In the genomic region with DNA sequence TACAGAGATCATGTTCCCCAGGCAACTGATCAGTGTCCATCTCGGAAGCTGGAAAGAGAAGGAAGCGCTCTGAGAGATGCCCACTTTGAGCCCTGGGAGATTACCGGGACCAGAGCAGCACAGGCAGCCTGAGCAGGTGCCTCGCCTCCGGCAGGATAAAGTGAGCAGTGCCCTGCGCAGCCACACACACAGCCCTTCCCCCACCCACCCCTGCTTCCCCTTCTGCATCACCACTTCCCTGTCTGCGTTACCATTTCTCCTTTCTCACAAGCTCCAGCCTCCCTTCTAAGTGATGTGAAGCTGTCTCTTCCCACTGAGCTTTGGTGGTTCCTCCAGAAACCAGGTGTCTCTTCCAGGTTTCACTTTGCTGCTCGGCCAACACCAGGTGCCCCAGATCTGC, we compare ENCODE assay signal across 9 mouse cellular contexts. TPM values are rescaled to one million over a fixed set of nuclear protein-coding genes. Genes with fewer than 3 reads are reported as not detected.
DNase-seq lines count a peak whose midpoint lies in the region; ATAC-seq lines count a peak whose summit lies in the region.
"Had no signal": no experiment of that assay in that cellular context is flagged by ENCODE, and none has a peak within 500 bp of the region (broad histone marks: within the 10 kb centered on the region; RNA-seq: fewer than 3 reads in every experiment).

No protein-coding gene starts in this region.

- H3K27ac ChIP-seq in forebrain, embryonic 11.5 days (ENCODE audit: low read depth, low read length), result peak overlapping the region; percentile 18; the same call in 1 of the 2 replicates
- H3K27ac ChIP-seq in forebrain, embryonic 15.5 days (replicated peaks), result no peak overlapping the region
- H3K27ac ChIP-seq in lung, embryonic 15.5 days, result peak overlapping the region; percentile 64

- no peak overlapping the region for H3K9ac ChIP-seq in forebrain, embryonic 11.5 days (ENCODE audit: low read length)
- no peak overlapping the region for H3K9ac ChIP-seq in forebrain, embryonic 15.5 days (replicated peaks)
- H3K9ac ChIP-seq in lung, embryonic 15.5 days, result no peak overlapping the region

- H3K27me3 ChIP-seq in forebrain, embryonic 11.5 days (ENCODE audit: control insufficient read depth, insufficient read depth, low read length), result no peaks in the 10 kb centered on the region
- H3K27me3 ChIP-seq in forebrain, embryonic 15.5 days, result no peaks in the 10 kb centered on the region
- H3K27me3 ChIP-seq in lung, embryonic 15.5 days, result no peaks in the 10 kb centered on the region

- no peak for DNase-seq in forebrain, embryonic 11.5 days (ENCODE audit: low spot score)
- DNase-seq in lung, adult 18-20 months, result no peak
- DNase-seq in layer of hippocampus, postnatal 25 days (ENCODE audit: extremely low spot score in 1 of 2, low spot score in 1 of 2), result no peak
- no peak for DNase-seq in adrenal gland, adult 8-10 months

- H3K4me3 ChIP-seq in forebrain, embryonic 11.5 days (ENCODE audit: low read depth, low read length), result no peak overlapping the region
- no peak overlapping the region for H3K4me3 ChIP-seq in forebrain, embryonic 15.5 days
- H3K4me3 ChIP-seq in lung, embryonic 15.5 days, result no peak overlapping the region

- H3K9me3 ChIP-seq in forebrain, embryonic 11.5 days (ENCODE audit: control insufficient read depth, low read length), result no peaks in the 10 kb centered on the region; the same call in 1 of the 2 replicates
- no peaks in the 10 kb centered on the region for H3K9me3 ChIP-seq in forebrain, embryonic 15.5 days
- H3K9me3 ChIP-seq in lung, embryonic 15.5 days, result no peaks in the 10 kb centered on the region

- no peak for ATAC-seq in forebrain, embryonic 11.5 days (replicated peaks; ENCODE audit: low FRiP score)
- ATAC-seq in forebrain, embryonic 15.5 days (replicated peaks), result no peak
- no peak for ATAC-seq in lung, embryonic 15.5 days (ENCODE audit: borderline replicate concordance, extremely low read depth, low FRiP score, low TSS enrichment)
- peak; percentile 71 for ATAC-seq in common myeloid progenitor, adult 5-6 weeks (replicated peaks; ENCODE audit: low read depth, poor library complexity, severe bottlenecking)
- peak; percentile 83 for ATAC-seq in megakaryocyte progenitor cell, adult 5-6 weeks (replicated peaks; ENCODE audit: poor library complexity)
- ATAC-seq: forebrain, embryonic 16.5 days had no signal

- H3K4me1 ChIP-seq in forebrain, embryonic 11.5 days (replicated peaks; ENCODE audit: control insufficient read depth, insufficient read depth, low read length), result no peaks in the 10 kb centered on the region
- no peaks in the 10 kb centered on the region for H3K4me1 ChIP-seq in forebrain, embryonic 15.5 days
- H3K4me1 ChIP-seq in lung, embryonic 15.5 days, result peaks cover 16% of the 10 kb centered on the region

- 39% methylated on average over 8 of the region's 8 CpGs for WGBS in forebrain, embryonic 11.5 days
- 35% methylated on average over 8 of the region's 8 CpGs for WGBS in forebrain, embryonic 15.5 days
- 61% methylated on average over 8 of the region's 8 CpGs for WGBS in lung, embryonic 15.5 days

- H3K4me2 ChIP-seq in forebrain, embryonic 11.5 days (ENCODE audit: low read depth, low read length, severe bottlenecking), result no peak overlapping the region
- H3K4me2 ChIP-seq in forebrain, embryonic 15.5 days (replicated peaks), result no peak overlapping the region
- H3K4me2 ChIP-seq in lung, embryonic 15.5 days, result peak overlapping the region; percentile 31; the same call in 1 of the 2 replicates

- no peaks in the 10 kb centered on the region for H3K36me3 ChIP-seq in forebrain, embryonic 11.5 days (ENCODE audit: control insufficient read depth, insufficient read depth, low read length)
- no peaks in the 10 kb centered on the region for H3K36me3 ChIP-seq in forebrain, embryonic 15.5 days
- H3K36me3 ChIP-seq in lung, embryonic 15.5 days, result no peaks in the 10 kb centered on the region

RNA-seq across cellular contexts. Expression of gene Notch4, which starts 2.9 kb away (rescaled TPM):
- polyA plus RNA-seq in forebrain, embryonic 11.5 days (2014; fragmentation: Nextera tagmentation; extraction: Ambion mirVana), result 5.9 and 8.7 TPM in 2 replicates
- 5.8 and 6.1 TPM in 2 replicates for polyA plus RNA-seq in forebrain, embryonic 15.5 days (2015; fragmentation: Nextera tagmentation; extraction: Ambion mirVana)
- 11.2 and 12.0 TPM in 2 replicates for polyA plus RNA-seq in lung, embryonic 15.5 days (2015; fragmentation: Nextera tagmentation; extraction: Ambion mirVana)
- total RNA-seq in common myeloid progenitor, adult 5-6 weeks (2017), result 1.5 TPM in 1 of 2 replicates, not detected in the other
- 0.17 and 0.39 TPM in 2 replicates for total RNA-seq in megakaryocyte progenitor cell, adult 5-6 weeks (2015)
- total RNA-seq in megakaryocyte progenitor cell, adult 5-6 weeks (2017), result under 0.01 and 0.14 TPM in 2 replicates
- 10 to 100 TPM in 1 of 2 experiments, 1 to 10 TPM in 1; 9.5 to 11.2 TPM for total RNA-seq in layer of hippocampus, postnatal 25 days (2021)
- 10 to 100 TPM; 25.8 to 39.8 (median 36.6) TPM for total RNA-seq in adrenal gland, adult 8-10 months (2022)

RNA-seq across cellular contexts. Expression of gene Gpsm3, which starts 28.4 kb away (rescaled TPM):
- 2.6 and 4.3 TPM in 2 replicates for polyA plus RNA-seq in forebrain, embryonic 11.5 days (2014; fragmentation: Nextera tagmentation; extraction: Ambion mirVana)
- polyA plus RNA-seq in forebrain, embryonic 15.5 days (2015; fragmentation: Nextera tagmentation; extraction: Ambion mirVana), result 2.7 and 3.2 TPM in 2 replicates
- polyA plus RNA-seq in lung, embryonic 15.5 days (2015; fragmentation: Nextera tagmentation; extraction: Ambion mirVana), result 11.5 and 17.9 TPM in 2 replicates
- total RNA-seq in common myeloid progenitor, adult 5-6 weeks (2017), result 11.3 and 22.4 TPM in 2 replicates
- total RNA-seq in megakaryocyte progenitor cell, adult 5-6 weeks (2015), result 63.4 and 69.0 TPM in 2 replicates
- total RNA-seq in megakaryocyte progenitor cell, adult 5-6 weeks (2017), result 14.5 and 20.2 TPM in 2 replicates
- total RNA-seq in layer of hippocampus, postnatal 25 days (2021), result 1 to 10 TPM; 1.3 to 2.1 TPM
- 1 to 10 TPM; 4.7 to 7.9 (median 6.4) TPM for total RNA-seq in adrenal gland, adult 8-10 months (2022)

RNA-seq across cellular contexts. Expression of gene Pbx2, which starts 29.9 kb away (rescaled TPM):
- 17.8 and 17.9 TPM in 2 replicates for polyA plus RNA-seq in forebrain, embryonic 11.5 days (2014; fragmentation: Nextera tagmentation; extraction: Ambion mirVana)
- 6.8 and 7.5 TPM in 2 replicates for polyA plus RNA-seq in forebrain, embryonic 15.5 days (2015; fragmentation: Nextera tagmentation; extraction: Ambion mirVana)
- 8.8 and 9.8 TPM in 2 replicates for polyA plus RNA-seq in lung, embryonic 15.5 days (2015; fragmentation: Nextera tagmentation; extraction: Ambion mirVana)
- total RNA-seq in common myeloid progenitor, adult 5-6 weeks (2017), result 22.5 and 29.4 TPM in 2 replicates
- total RNA-seq in megakaryocyte progenitor cell, adult 5-6 weeks (2015), result 17.0 and 20.6 TPM in 2 replicates
- total RNA-seq in megakaryocyte progenitor cell, adult 5-6 weeks (2017), result 24.9 and 26.7 TPM in 2 replicates
- total RNA-seq in layer of hippocampus, postnatal 25 days (2021), result 10 to 100 TPM; 55.8 to 61.5 TPM
- 10 to 100 TPM; 30.8 to 55.5 (median 44.0) TPM for total RNA-seq in adrenal gland, adult 8-10 months (2022)

RNA-seq across cellular contexts. Expression of gene Ager, which starts 36.5 kb away (rescaled TPM):
- polyA plus RNA-seq in forebrain, embryonic 11.5 days (2014; fragmentation: Nextera tagmentation; extraction: Ambion mirVana), result 2.4 and 4.0 TPM in 2 replicates
- polyA plus RNA-seq in forebrain, embryonic 15.5 days (2015; fragmentation: Nextera tagmentation; extraction: Ambion mirVana), result 1.8 TPM in 2 replicates
- polyA plus RNA-seq in lung, embryonic 15.5 days (2015; fragmentation: Nextera tagmentation; extraction: Ambion mirVana), result 197 and 248 TPM in 2 replicates
- 0.73 and 1.4 TPM in 2 replicates for total RNA-seq in common myeloid progenitor, adult 5-6 weeks (2017)
- total RNA-seq in megakaryocyte progenitor cell, adult 5-6 weeks (2015), result 1.5 and 2.6 TPM in 2 replicates
- total RNA-seq in megakaryocyte progenitor cell, adult 5-6 weeks (2017), result 0.24 and 3.0 TPM in 2 replicates
- 1 to 10 TPM in 1 of 2 experiments, under 1 TPM in 1; 0.94 to 1.1 TPM for total RNA-seq in layer of hippocampus, postnatal 25 days (2021)
- 1 to 10 TPM in 3 of 4 experiments, under 1 TPM in 1; 0.52 to 2.4 (median 1.4) TPM for total RNA-seq in adrenal gland, adult 8-10 months (2022)

RNA-seq across cellular contexts. Expression of gene Rnf5, which starts 42.3 kb away (rescaled TPM):
- polyA plus RNA-seq in forebrain, embryonic 11.5 days (2014; fragmentation: Nextera tagmentation; extraction: Ambion mirVana), result 158 and 169 TPM in 2 replicates
- polyA plus RNA-seq in forebrain, embryonic 15.5 days (2015; fragmentation: Nextera tagmentation; extraction: Ambion mirVana), result 313 and 321 TPM in 2 replicates
- polyA plus RNA-seq in lung, embryonic 15.5 days (2015; fragmentation: Nextera tagmentation; extraction: Ambion mirVana), result 122 and 124 TPM in 2 replicates
- total RNA-seq in common myeloid progenitor, adult 5-6 weeks (2017), result 13.2 and 14.4 TPM in 2 replicates
- total RNA-seq in megakaryocyte progenitor cell, adult 5-6 weeks (2015), result 50.6 and 51.6 TPM in 2 replicates
- 17.7 and 18.5 TPM in 2 replicates for total RNA-seq in megakaryocyte progenitor cell, adult 5-6 weeks (2017)
- 10 to 100 TPM; 81.0 to 85.5 TPM for total RNA-seq in layer of hippocampus, postnatal 25 days (2021)
- 100 to 1,000 TPM in 1 of 4 experiments, 10 to 100 TPM in 3; 72.6 to 101 (median 84.6) TPM for total RNA-seq in adrenal gland, adult 8-10 months (2022)

Comparison
In these comparisons a context has a peak if more than half of its experiments do, and no peak if none do; other contexts are left out.
1. ATAC-seq: peak in common myeloid progenitor, adult 5-6 weeks (single experiment) and megakaryocyte progenitor cell, adult 5-6 weeks (single experiment); none in forebrain, embryonic 11.5 days (single experiment), forebrain, embryonic 15.5 days (single experiment) and lung, embryonic 15.5 days (single experiment).